Mouse (Mus musculus): ENCODE data around the gene Dock2. TPM values are rescaled to one million over a fixed set of nuclear protein-coding genes. Genes with fewer than 3 reads are reported as not detected.

Dock2 gene
- polyA plus RNA-seq, 1 experiment from 2014 or later, result 1.4 TPM

GRCm38 (mm10) chr11:34489548-34489947, 294.1 kb downstream of the Dock2 start:
- Histone ChIP-seq H3K9ac (ENCODE audit: low read depth, low read length) (no peak overlapping the region), H3K9me3 (ENCODE audit: control insufficient read depth, low read length) (no peaks in the 10 kb centered on the region), H3K36me3 (ENCODE audit: control insufficient read depth, insufficient read depth, low read length) (no peaks in the 10 kb centered on the region), H3K4me1 (ENCODE audit: control insufficient read depth, insufficient read depth, low read length) (no peaks in the 10 kb centered on the region), H3K4me3 (ENCODE audit: low read length) (no peak overlapping the region), H3K27me3 (replicated peaks; ENCODE audit: control insufficient read depth, insufficient read depth, low read length) (no peaks in the 10 kb centered on the region), H3K4me2 (ENCODE audit: low read depth, low read length) (no peak overlapping the region), H3K27ac (ENCODE audit: low read length) (no peak overlapping the region)
- 77% methylated on average over 6 of the region's 6 CpGs for WGBS
- no peak for ATAC-seq

- Histone ChIP-seq H3K4me2 (ENCODE audit: low read depth, low read length) (no peak overlapping the region), H3K9me3 (ENCODE audit: control insufficient read depth, low read length) (no peaks in the 10 kb centered on the region), H3K4me1 (ENCODE audit: control insufficient read depth, insufficient read depth, low read length) (no peaks in the 10 kb centered on the region), H3K27ac (ENCODE audit: low read length) (no peak overlapping the region), H3K4me3 (ENCODE audit: low read length) (no peak overlapping the region), H3K36me3 (ENCODE audit: control insufficient read depth, insufficient read depth, low read length) (no peaks in the 10 kb centered on the region), H3K27me3 (replicated peaks; ENCODE audit: control insufficient read depth, insufficient read depth, low read length) (no peaks in the 10 kb centered on the region), H3K9ac (ENCODE audit: low read depth, low read length) (no peak overlapping the region)
- WGBS, result 70% methylated on average over 5 of the region's 5 CpGs
- no peak for ATAC-seq
Measured at GRCm38 (mm10) chr11:34479301-34479700, 304.4 kb downstream of the Dock2 start.

GRCm38 (mm10) chr11:34469792-34470191, 313.9 kb downstream of the Dock2 start:
- Histone ChIP-seq H3K4me3 (ENCODE audit: low read length) (no peak overlapping the region), H3K9ac (ENCODE audit: low read depth, low read length) (no peak overlapping the region), H3K36me3 (ENCODE audit: control insufficient read depth, insufficient read depth, low read length) (no peaks in the 10 kb centered on the region), H3K27me3 (replicated peaks; ENCODE audit: control insufficient read depth, insufficient read depth, low read length) (no peaks in the 10 kb centered on the region), H3K4me2 (ENCODE audit: low read depth, low read length) (no peak overlapping the region), H3K27ac (ENCODE audit: low read length) (no peak overlapping the region), H3K9me3 (ENCODE audit: control insufficient read depth, low read length) (no peaks in the 10 kb centered on the region), H3K4me1 (ENCODE audit: control insufficient read depth, insufficient read depth, low read length) (no peaks in the 10 kb centered on the region)
- peak; percentile 50; the same call in 1 of the 2 replicates for ATAC-seq
- WGBS, result 62% methylated on average over 2 of the region's 2 CpGs

GRCm38 (mm10) chr11:34468571-34468970, 315.1 kb downstream of the Dock2 start:
- no peak for ATAC-seq
- 64% methylated on average over 3 of the region's 3 CpGs for WGBS

GRCm38 (mm10) chr11:34467056-34467455, 316.6 kb downstream of the Dock2 start:
- ATAC-seq, result no peak
- 63% methylated on average over 1 of the region's 1 CpGs for WGBS
- no peak overlapping the region for H3K27ac ChIP-seq (ENCODE audit: low read length)
- H3K4me3 ChIP-seq (ENCODE audit: low read length), result no peak overlapping the region
- H3K4me2 ChIP-seq (ENCODE audit: low read depth, low read length), result no peak overlapping the region
- H3K4me1 ChIP-seq (ENCODE audit: control insufficient read depth, insufficient read depth, low read length), result no peaks in the 10 kb centered on the region
- H3K9ac ChIP-seq (ENCODE audit: low read depth, low read length), result no peak overlapping the region
- H3K36me3 ChIP-seq (ENCODE audit: control insufficient read depth, insufficient read depth, low read length), result no peaks in the 10 kb centered on the region
- no peaks in the 10 kb centered on the region for H3K27me3 ChIP-seq (replicated peaks; ENCODE audit: control insufficient read depth, insufficient read depth, low read length)
- no peaks in the 10 kb centered on the region for H3K9me3 ChIP-seq (ENCODE audit: control insufficient read depth, low read length)

More at GRCm38 (mm10) chr11:34468571-34468970, 315.1 kb downstream of the Dock2 start:
- Histone ChIP-seq H3K4me2 (ENCODE audit: low read depth, low read length) (no peak overlapping the region), H3K9me3 (ENCODE audit: control insufficient read depth, low read length) (no peaks in the 10 kb centered on the region), H3K4me1 (ENCODE audit: control insufficient read depth, insufficient read depth, low read length) (no peaks in the 10 kb centered on the region), H3K27ac (ENCODE audit: low read length) (no peak overlapping the region), H3K36me3 (ENCODE audit: control insufficient read depth, insufficient read depth, low read length) (no peaks in the 10 kb centered on the region), H3K27me3 (replicated peaks; ENCODE audit: control insufficient read depth, insufficient read depth, low read length) (no peaks in the 10 kb centered on the region), H3K4me3 (ENCODE audit: low read length) (no peak overlapping the region), H3K9ac (ENCODE audit: low read depth, low read length) (no peak overlapping the region)

- H3K4me1 ChIP-seq (ENCODE audit: control insufficient read depth, insufficient read depth, low read length), result no peaks in the 10 kb centered on the region
- ATAC-seq, result no peak
- no peaks in the 10 kb centered on the region for H3K27me3 ChIP-seq (replicated peaks; ENCODE audit: control insufficient read depth, insufficient read depth, low read length)
- H3K4me3 ChIP-seq (ENCODE audit: low read length), result no peak overlapping the region
- WGBS, result 88% methylated on average over 4 of the region's 4 CpGs
- H3K9ac ChIP-seq (ENCODE audit: low read depth, low read length), result no peak overlapping the region
- no peak overlapping the region for H3K27ac ChIP-seq (ENCODE audit: low read length)
- H3K36me3 ChIP-seq (ENCODE audit: control insufficient read depth, insufficient read depth, low read length), result no peaks in the 10 kb centered on the region
- no peaks in the 10 kb centered on the region for H3K9me3 ChIP-seq (ENCODE audit: control insufficient read depth, low read length)
- no peak overlapping the region for H3K4me2 ChIP-seq (ENCODE audit: low read depth, low read length)
Measured at GRCm38 (mm10) chr11:34449944-34450343, 333.7 kb downstream of the Dock2 start.

- Histone ChIP-seq H3K9me3 (ENCODE audit: control insufficient read depth, low read length) (no peaks in the 10 kb centered on the region), H3K4me3 (ENCODE audit: low read length) (no peak overlapping the region), H3K27ac (ENCODE audit: low read length) (no peak overlapping the region), H3K27me3 (replicated peaks; ENCODE audit: control insufficient read depth, insufficient read depth, low read length) (no peaks in the 10 kb centered on the region), H3K4me1 (ENCODE audit: control insufficient read depth, insufficient read depth, low read length) (no peaks in the 10 kb centered on the region), H3K4me2 (ENCODE audit: low read depth, low read length) (no peak overlapping the region), H3K36me3 (ENCODE audit: control insufficient read depth, insufficient read depth, low read length) (no peaks in the 10 kb centered on the region), H3K9ac (ENCODE audit: low read depth, low read length) (no peak overlapping the region)
- 45% methylated on average over 4 of the region's 4 CpGs for WGBS
- ATAC-seq, result no peak
Measured at GRCm38 (mm10) chr11:34447891-34448290, 335.8 kb downstream of the Dock2 start.

GRCm38 (mm10) chr11:34438429-34438828, 345.3 kb downstream of the Dock2 start:
- Histone ChIP-seq H3K4me3 (ENCODE audit: low read length) (no peak overlapping the region), H3K36me3 (ENCODE audit: control insufficient read depth, insufficient read depth, low read length) (no peaks in the 10 kb centered on the region), H3K9ac (ENCODE audit: low read depth, low read length) (no peak overlapping the region), H3K27me3 (replicated peaks; ENCODE audit: control insufficient read depth, insufficient read depth, low read length) (no peaks in the 10 kb centered on the region), H3K27ac (ENCODE audit: low read length) (no peak overlapping the region), H3K9me3 (ENCODE audit: control insufficient read depth, low read length) (no peaks in the 10 kb centered on the region), H3K4me2 (ENCODE audit: low read depth, low read length) (no peak overlapping the region), H3K4me1 (ENCODE audit: control insufficient read depth, insufficient read depth, low read length) (no peaks in the 10 kb centered on the region)
- 66% methylated on average over 2 of the region's 2 CpGs for WGBS
- ATAC-seq, result no peak

- Histone ChIP-seq H3K4me2 (ENCODE audit: low read depth, low read length) (no peak overlapping the region), H3K9ac (ENCODE audit: low read depth, low read length) (no peak overlapping the region), H3K27ac (ENCODE audit: low read length) (no peak overlapping the region), H3K9me3 (ENCODE audit: control insufficient read depth, low read length) (no peaks in the 10 kb centered on the region), H3K4me3 (ENCODE audit: low read length) (no peak overlapping the region), H3K36me3 (ENCODE audit: control insufficient read depth, insufficient read depth, low read length) (no peaks in the 10 kb centered on the region), H3K4me1 (ENCODE audit: control insufficient read depth, insufficient read depth, low read length) (no peaks in the 10 kb centered on the region), H3K27me3 (replicated peaks; ENCODE audit: control insufficient read depth, insufficient read depth, low read length) (no peaks in the 10 kb centered on the region)
- WGBS, result 52% methylated on average over 1 of the region's 1 CpGs
- ATAC-seq, result no peak
Measured at GRCm38 (mm10) chr11:34437446-34437845, 346.2 kb downstream of the Dock2 start.

GRCm38 (mm10) chr11:34431978-34432377, 351.7 kb downstream of the Dock2 start:
- 69% methylated on average over 2 of the region's 2 CpGs for WGBS
- ATAC-seq, result no peak
- no peak overlapping the region for H3K9ac ChIP-seq (ENCODE audit: low read depth, low read length)
- H3K36me3 ChIP-seq (ENCODE audit: control insufficient read depth, insufficient read depth, low read length), result no peaks in the 10 kb centered on the region
- H3K4me3 ChIP-seq (ENCODE audit: low read length), result no peak overlapping the region
- H3K9me3 ChIP-seq (ENCODE audit: control insufficient read depth, low read length), result no peaks in the 10 kb centered on the region
- H3K4me1 ChIP-seq (ENCODE audit: control insufficient read depth, insufficient read depth, low read length), result no peaks in the 10 kb centered on the region
- H3K27ac ChIP-seq (ENCODE audit: low read length), result no peak overlapping the region
- no peak overlapping the region for H3K4me2 ChIP-seq (ENCODE audit: low read depth, low read length)
- H3K27me3 ChIP-seq (replicated peaks; ENCODE audit: control insufficient read depth, insufficient read depth, low read length), result no peaks in the 10 kb centered on the region
